Mouse (Mus musculus) kidney, embryonic 15.5 days (tissue): ENCODE measurements at regions not wholly inside any gene's neighbourhood (a gene's known extent, or its start where the extent isn't known, plus 50 kb on each side); places are given as distances from the start of the nearest gene placed in this dataset.
A peak's percentile ranks its signal among the peaks of the same experiment; 100 is the strongest.
"Not testable (repeated sequence)": the region's sequence is repeated elsewhere in the genome, so short reads cannot be mapped to it uniquely, and the experiment has no call there.

Experiments
- ATAC-seq: fragments of 200-750 bp; cut with Nextera tagmentation; replicated peaks from 2 replicates; pipeline ENCODE4 v1.8.0; 2017; ENCODE audit warnings: moderate TSS enrichment; ENCODE audit not compliant: low FRiP score
- H3K27ac ChIP-seq: fragments of 300-500 bp; sonication (generic); 2 replicates; pipeline ENCODE4 v1.5.1; 2015; ENCODE audit warnings: mild to moderate bottlenecking, inconsistent platforms
- H3K27me3 ChIP-seq: fragments of 300-500 bp; sonication (generic); 2 replicates; pipeline ENCODE4 v1.6.1; 2015; ENCODE audit warnings: inconsistent platforms
- H3K36me3 ChIP-seq: fragments of 300-500 bp; sonication (generic); 2 replicates; pipeline ENCODE4 v1.6.1; 2015; ENCODE audit warnings: inconsistent platforms
- H3K4me1 ChIP-seq: fragments of 300-500 bp; sonication (generic); 2 replicates; pipeline ENCODE4 v1.6.1; 2015; ENCODE audit warnings: inconsistent platforms
- H3K4me2 ChIP-seq: fragments of 300-500 bp; sonication (generic); 2 replicates; pipeline ENCODE4 v1.6.1; 2015; ENCODE audit warnings: moderate library complexity, mild to moderate bottlenecking, inconsistent platforms
- H3K4me3 ChIP-seq: fragments of 300-500 bp; sonication (generic); replicated peaks from 2 replicates; pipeline ENCODE4 v1.5.1; 2015; ENCODE audit warnings: mild to moderate bottlenecking, inconsistent platforms
- H3K9ac ChIP-seq: fragments of 300-500 bp; sonication (generic); 2 replicates; pipeline ENCODE4 v1.6.1; 2015; ENCODE audit warnings: mild to moderate bottlenecking, inconsistent platforms
- H3K9me3 ChIP-seq: fragments of 300-500 bp; sonication (generic); replicated peaks from 2 replicates; pipeline ENCODE4 v1.6.1; 2016; ENCODE audit warnings: inconsistent platforms
- WGBS: fragments of 180-500 bp; shearing (Covaris S2); methylation state at CpG from one replicate; pipeline ENCODE4 v1.1.7; 2015; ENCODE audit warnings: mixed read lengths; 5-methylcytosine and 5-hydroxymethylcytosine counted together

GRCm38 (mm10) chr1:113932492-113932891 is 1752.1 kb upstream of the Cntnap5a start:
- WGBS, result 21% methylated on average over 3 of the region's 3 CpGs
- no peak overlapping the region for H3K9ac ChIP-seq
- peak; percentile 91 for ATAC-seq
- H3K4me3 ChIP-seq, result no peak overlapping the region
- no peaks in the 10 kb centered on the region for H3K9me3 ChIP-seq
- H3K27ac ChIP-seq, result no peak overlapping the region
- H3K4me2 ChIP-seq, result no peak overlapping the region
- no peaks in the 10 kb centered on the region for H3K4me1 ChIP-seq
- H3K36me3 ChIP-seq, result no peaks in the 10 kb centered on the region
- no peaks in the 10 kb centered on the region for H3K27me3 ChIP-seq

GRCm38 (mm10) chr1:113958016-113958751 is 1726.4 kb upstream of the Cntnap5a start:
- Histone ChIP-seq H3K4me1 (no peaks in the 10 kb centered on the region), H3K4me2 (no peak overlapping the region), H3K9me3 (no peaks in the 10 kb centered on the region), H3K27me3 (no peaks in the 10 kb centered on the region), H3K36me3 (no peaks in the 10 kb centered on the region), H3K9ac (no peak overlapping the region), H3K4me3 (no peak overlapping the region), H3K27ac (no peak overlapping the region)
- no peak for ATAC-seq
- 90% methylated on average over 6 of the region's 6 CpGs for WGBS

GRCm38 (mm10) chr1:113959267-113959666 is 1725.3 kb upstream of the Cntnap5a start:
- H3K27me3 ChIP-seq, H3K9me3 ChIP-seq, H3K4me1 ChIP-seq, H3K4me2 ChIP-seq, H3K36me3 ChIP-seq, H3K9ac ChIP-seq, ATAC-seq, H3K4me3 ChIP-seq, H3K27ac ChIP-seq: not testable (repeated sequence)
- WGBS, result 86% methylated on average over 1 of the region's 1 CpGs

GRCm38 (mm10) chr1:113963931-113964330 is 1720.6 kb upstream of the Cntnap5a start:
- not testable (repeated sequence) for H3K27ac ChIP-seq, H3K27me3 ChIP-seq, H3K4me2 ChIP-seq, H3K9me3 ChIP-seq, H3K36me3 ChIP-seq, H3K4me1 ChIP-seq, ATAC-seq, H3K9ac ChIP-seq, H3K4me3 ChIP-seq
- 67% methylated on average over 2 of the region's 2 CpGs for WGBS

- H3K4me2 ChIP-seq, result no peak overlapping the region
- H3K9ac ChIP-seq, result no peak overlapping the region
- 73% methylated on average over 2 of the region's 2 CpGs for WGBS
- no peaks in the 10 kb centered on the region for H3K4me1 ChIP-seq
- no peaks in the 10 kb centered on the region for H3K36me3 ChIP-seq
- H3K27ac ChIP-seq, result no peak overlapping the region
- no peaks in the 10 kb centered on the region for H3K27me3 ChIP-seq
- H3K9me3 ChIP-seq, result no peaks in the 10 kb centered on the region
- no peak overlapping the region for H3K4me3 ChIP-seq
- no peak for ATAC-seq
These were observed 1720.1 kb upstream of the Cntnap5a start for GRCm38 (mm10) chr1:113964431-113964830.

GRCm38 (mm10) chr1:113970617-113971016 is 1713.9 kb upstream of the Cntnap5a start:
- no peak overlapping the region for H3K9ac ChIP-seq
- no peaks in the 10 kb centered on the region for H3K4me1 ChIP-seq
- ATAC-seq, result no peak
- H3K36me3 ChIP-seq, result no peaks in the 10 kb centered on the region
- H3K4me2 ChIP-seq, result no peak overlapping the region
- 64% methylated on average over 1 of the region's 1 CpGs for WGBS
- no peaks in the 10 kb centered on the region for H3K27me3 ChIP-seq
- H3K27ac ChIP-seq, result no peak overlapping the region
- no peak overlapping the region for H3K4me3 ChIP-seq
- H3K9me3 ChIP-seq, result no peaks in the 10 kb centered on the region

- Histone ChIP-seq H3K4me3 (no peak overlapping the region), H3K4me1 (no peaks in the 10 kb centered on the region), H3K27me3 (no peaks in the 10 kb centered on the region), H3K4me2 (no peak overlapping the region), H3K9ac (no peak overlapping the region), H3K9me3 (no peaks in the 10 kb centered on the region), H3K27ac (no peak overlapping the region), H3K36me3 (no peaks in the 10 kb centered on the region)
- ATAC-seq, result no peak
These were observed 1704.4 kb upstream of the Cntnap5a start for GRCm38 (mm10) chr1:113980111-113980510.

GRCm38 (mm10) chr1:113989676-113990296 is 1694.8 kb upstream of the Cntnap5a start:
- Histone ChIP-seq H3K4me2 (no peak overlapping the region), H3K9me3 (no peaks in the 10 kb centered on the region), H3K36me3 (no peaks in the 10 kb centered on the region), H3K27ac (no peak overlapping the region), H3K9ac (no peak overlapping the region), H3K4me3 (no peak overlapping the region), H3K27me3 (no peaks in the 10 kb centered on the region), H3K4me1 (no peaks in the 10 kb centered on the region)
- no peak for ATAC-seq
- 82% methylated on average over 6 of the region's 6 CpGs for WGBS

- no peaks in the 10 kb centered on the region for H3K36me3 ChIP-seq
- no peak overlapping the region for H3K9ac ChIP-seq
- no peak for ATAC-seq
- WGBS, result 61% methylated on average over 2 of the region's 2 CpGs
- no peak overlapping the region for H3K27ac ChIP-seq
- H3K4me3 ChIP-seq, result no peak overlapping the region
- no peaks in the 10 kb centered on the region for H3K9me3 ChIP-seq
- H3K4me1 ChIP-seq, result no peaks in the 10 kb centered on the region
- no peak overlapping the region for H3K4me2 ChIP-seq
- H3K27me3 ChIP-seq, result no peaks in the 10 kb centered on the region
These were observed 1692.1 kb upstream of the Cntnap5a start for GRCm38 (mm10) chr1:113992488-113992887.

- no peak overlapping the region for H3K9ac ChIP-seq
- no peaks in the 10 kb centered on the region for H3K9me3 ChIP-seq
- H3K36me3 ChIP-seq, result no peaks in the 10 kb centered on the region
- no peak overlapping the region for H3K27ac ChIP-seq
- H3K4me2 ChIP-seq, result no peak overlapping the region
- no peaks in the 10 kb centered on the region for H3K27me3 ChIP-seq
- no peak for ATAC-seq
- H3K4me3 ChIP-seq, result no peak overlapping the region
- no peaks in the 10 kb centered on the region for H3K4me1 ChIP-seq
These were observed 1646.7 kb upstream of the Cntnap5a start for GRCm38 (mm10) chr1:114037877-114038276.

- no peaks in the 10 kb centered on the region for H3K36me3 ChIP-seq
- H3K27ac ChIP-seq, result no peak overlapping the region
- peak; percentile 93 for ATAC-seq
- no peak overlapping the region for H3K4me3 ChIP-seq
- no peaks in the 10 kb centered on the region for H3K27me3 ChIP-seq
- 42% methylated on average over 1 of the region's 1 CpGs for WGBS
- H3K9ac ChIP-seq, result no peak overlapping the region
- H3K4me2 ChIP-seq, result no peak overlapping the region
- H3K9me3 ChIP-seq, result no peaks in the 10 kb centered on the region
- H3K4me1 ChIP-seq, result no peaks in the 10 kb centered on the region
These were observed 1645.2 kb upstream of the Cntnap5a start for GRCm38 (mm10) chr1:114039383-114039782.

GRCm38 (mm10) chr1:114063097-114063496 is 1621.5 kb upstream of the Cntnap5a start:
- Histone ChIP-seq H3K4me1 (no peaks in the 10 kb centered on the region), H3K9ac (no peak overlapping the region), H3K27ac (no peak overlapping the region), H3K4me3 (no peak overlapping the region), H3K36me3 (no peaks in the 10 kb centered on the region), H3K27me3 (no peaks in the 10 kb centered on the region), H3K9me3 (no peaks in the 10 kb centered on the region), H3K4me2 (no peak overlapping the region)
- WGBS, result 89% methylated on average over 2 of the region's 2 CpGs
- ATAC-seq, result no peak

GRCm38 (mm10) chr1:114074506-114074905 is 1610.0 kb upstream of the Cntnap5a start:
- Histone ChIP-seq H3K9ac (no peak overlapping the region), H3K4me3 (no peak overlapping the region), H3K27ac (no peak overlapping the region), H3K4me2 (no peak overlapping the region), H3K27me3 (no peaks in the 10 kb centered on the region), H3K36me3 (no peaks in the 10 kb centered on the region), H3K9me3 (no peaks in the 10 kb centered on the region), H3K4me1 (no peaks in the 10 kb centered on the region)
- no peak for ATAC-seq
